Mouse (Mus musculus): ENCODE data around the gene Gm10097.

Gene Gm10097

DNA sequence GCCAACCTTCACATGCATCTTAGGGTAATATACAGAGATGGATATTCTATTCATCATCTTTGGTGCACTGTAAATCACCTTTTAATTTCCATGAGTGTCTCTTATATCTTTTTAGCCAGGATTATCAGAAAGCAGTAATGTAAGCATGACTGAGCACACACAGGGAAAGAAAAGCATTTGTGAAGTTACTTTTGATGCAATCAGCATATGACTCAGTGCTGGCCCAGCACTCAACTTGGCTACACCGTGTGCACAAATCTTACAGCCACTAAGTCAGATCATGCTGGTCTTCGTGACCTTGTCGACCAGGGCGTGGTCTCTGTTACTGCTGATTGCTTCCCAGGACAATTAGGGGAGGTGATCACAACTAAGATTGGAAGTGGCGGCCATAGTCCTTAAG, 16.8 kb downstream of the Gm10097 start:
- no peak for DNase-seq (ENCODE audit: low spot score)

DNA sequence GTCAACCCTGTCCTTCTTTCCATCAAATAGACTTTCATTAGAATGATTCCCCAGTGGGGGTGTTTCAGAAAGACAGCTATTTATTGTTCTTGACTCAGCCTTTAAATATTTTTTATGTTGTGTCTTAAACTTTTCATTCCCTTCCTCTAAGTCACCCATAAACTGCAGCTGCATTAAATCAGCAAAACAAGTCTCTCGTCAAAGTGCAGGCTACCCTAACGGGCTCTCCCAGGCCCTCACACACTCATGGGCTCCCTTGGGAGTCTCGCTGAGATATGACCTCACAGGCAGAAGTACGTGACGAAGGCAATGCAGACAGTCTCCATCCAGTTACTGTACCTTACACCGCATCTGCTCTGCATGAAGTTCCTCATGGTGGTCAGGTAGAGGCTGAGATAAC, 17.3 kb downstream of the Gm10097 start:
- DNase-seq (ENCODE audit: low spot score): no peak

DNA sequence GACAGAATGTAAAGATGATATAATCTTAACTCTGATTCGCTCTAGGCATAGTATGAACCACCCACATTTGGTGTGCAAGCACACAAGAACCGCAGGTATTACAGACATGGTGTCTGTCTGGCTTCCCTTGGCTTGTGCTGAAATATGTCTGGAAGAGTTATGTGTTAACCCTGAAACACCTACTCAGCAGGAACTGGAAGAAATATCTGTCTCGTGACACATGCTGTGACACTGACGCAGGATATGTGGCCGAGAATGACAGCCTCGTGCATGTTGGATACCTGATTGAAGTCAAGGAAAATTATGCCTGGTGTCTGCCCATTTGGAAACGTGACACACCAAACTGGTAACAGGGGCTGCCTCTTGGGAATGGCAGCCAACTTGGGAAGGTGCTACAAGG, 18.3 kb downstream of the Gm10097 start:
- DNase-seq (ENCODE audit: low spot score): no peak

DNA sequence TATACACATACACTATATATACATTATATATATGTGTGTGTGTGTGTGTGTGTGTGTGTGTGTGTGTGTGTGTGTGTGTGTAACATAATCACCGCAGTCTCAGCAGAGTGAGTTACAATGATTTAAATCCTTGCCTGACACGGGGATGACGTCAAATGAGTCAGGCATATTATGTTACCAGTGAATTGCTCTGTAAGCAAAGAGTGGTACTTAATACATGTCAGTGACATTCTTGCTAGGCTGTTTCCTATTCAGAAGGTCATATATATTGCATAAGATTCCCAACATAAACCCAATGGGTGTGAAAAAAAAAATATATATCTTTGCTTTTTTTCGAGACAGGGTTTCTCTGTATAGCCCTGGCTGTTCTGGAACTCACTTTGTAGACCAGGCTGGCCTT, 20.1 kb downstream of the Gm10097 start:
- DNase-seq (ENCODE audit: low spot score): no peak

DNA sequence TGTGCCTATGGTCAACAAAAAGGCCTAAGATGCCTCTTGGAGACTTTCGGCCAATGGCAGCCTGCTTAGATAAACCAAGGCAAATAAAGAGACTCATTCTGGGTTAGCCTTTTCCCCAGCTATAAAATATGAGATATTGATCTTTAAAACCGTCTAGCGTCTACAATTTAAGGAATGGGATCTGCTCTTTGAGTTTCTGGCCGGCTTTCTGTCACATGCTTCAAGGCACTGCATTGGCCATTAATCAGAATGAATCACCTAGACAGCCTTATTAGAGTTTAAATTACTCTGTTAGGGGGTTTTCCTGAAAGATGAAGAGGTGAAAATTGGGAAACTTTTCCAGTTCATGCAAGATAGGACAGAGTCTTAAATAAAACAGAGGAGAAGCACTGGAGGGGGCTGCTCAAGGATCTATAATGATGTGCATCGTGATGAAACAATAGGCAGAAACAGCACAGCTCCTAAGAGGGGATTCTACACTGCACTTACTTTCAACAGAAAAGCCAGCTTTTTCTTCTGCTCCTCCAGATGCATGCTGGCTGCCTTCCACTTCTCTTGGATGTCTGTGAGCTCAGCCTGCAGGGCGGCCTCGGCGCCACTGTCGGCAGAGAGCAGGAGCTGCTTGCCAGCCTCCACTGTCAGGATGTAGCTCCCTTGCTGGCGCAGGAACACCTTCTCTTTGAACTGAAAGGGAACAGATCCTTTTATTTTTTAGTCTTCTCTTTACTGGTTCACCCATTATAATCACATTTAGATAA, 28.2 kb downstream of the Gm10097 start:
- DNase-seq (ENCODE audit: low spot score): no peak

DNA sequence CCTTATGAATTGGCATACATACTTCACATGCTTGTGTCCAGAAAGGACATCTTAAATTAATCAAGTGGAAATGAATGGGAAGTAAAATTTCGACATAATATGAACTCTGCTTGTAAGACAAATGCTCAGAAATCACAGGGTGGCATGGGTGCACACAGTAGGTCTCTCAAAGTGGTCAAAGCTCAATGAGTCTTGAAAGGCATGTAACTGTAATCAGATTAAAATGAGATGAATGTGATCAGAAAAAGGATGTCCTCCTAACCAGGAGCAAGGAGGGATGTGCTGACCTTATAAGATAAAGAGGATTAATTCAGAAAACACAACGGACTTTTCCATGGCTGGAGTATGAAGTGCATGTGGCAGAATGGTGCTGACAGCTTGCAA, 28.8 kb downstream of the Gm10097 start:
- DNase-seq (ENCODE audit: low spot score): no peak

DNA sequence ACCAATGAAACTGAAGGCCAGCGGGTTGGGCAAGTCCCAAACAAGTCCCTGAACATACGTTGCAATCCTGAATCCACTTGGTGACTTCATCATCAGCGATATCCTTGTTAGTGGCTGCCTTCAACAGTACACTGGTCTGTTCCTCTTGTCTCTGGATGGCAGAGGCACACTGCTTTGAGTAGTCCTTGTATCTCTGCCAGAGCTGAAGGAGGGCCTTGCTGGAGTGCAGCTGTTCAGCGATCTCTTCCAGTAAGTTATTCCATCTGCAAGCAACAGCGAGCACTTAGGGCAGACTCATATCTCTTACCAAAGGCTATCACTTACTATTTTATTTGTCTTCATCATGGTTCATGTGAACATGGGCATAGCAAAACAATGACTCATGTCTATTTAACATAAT, 41.8 kb downstream of the Gm10097 start:
- DNase-seq (ENCODE audit: low spot score): no peak

DNA sequence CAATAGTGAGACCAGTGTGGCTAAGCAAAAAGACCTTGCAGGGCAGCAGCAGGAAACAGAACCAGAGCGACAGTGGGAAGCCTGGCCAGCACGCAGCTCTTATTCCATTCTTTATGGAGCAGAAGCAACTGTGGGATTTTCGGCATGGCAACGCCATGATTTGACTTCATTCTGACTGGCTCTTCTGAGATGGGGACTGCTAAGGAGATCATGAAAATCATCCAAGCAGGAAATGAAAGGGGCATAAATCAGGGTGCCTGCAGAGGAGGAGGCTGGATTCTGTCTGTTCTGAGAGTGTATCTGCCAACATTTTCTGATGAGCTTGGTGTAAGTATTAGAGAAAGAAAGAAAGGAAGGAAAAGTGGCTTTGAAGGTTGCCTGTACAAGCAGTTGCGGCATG, 47.2 kb downstream of the Gm10097 start:
- no peak for DNase-seq (ENCODE audit: low spot score)

DNA sequence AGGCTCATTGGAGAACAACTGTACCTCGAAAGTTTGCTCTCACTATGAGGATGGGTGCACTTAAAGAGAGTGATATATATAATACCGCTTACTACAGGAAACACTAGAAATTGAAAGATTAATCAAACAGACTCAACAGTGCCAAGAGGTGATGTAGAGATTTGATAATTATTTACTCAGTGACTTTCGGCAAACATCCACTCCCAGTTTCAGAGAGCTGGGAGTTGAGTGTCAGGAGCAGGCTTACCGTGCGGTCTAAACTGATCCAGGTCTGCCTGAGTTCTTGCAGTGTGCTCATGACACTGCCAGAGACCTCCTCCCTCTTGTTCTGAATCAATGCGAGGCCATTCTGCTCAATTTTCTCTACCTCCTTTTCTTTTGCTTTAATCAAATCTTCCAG, 47.7 kb downstream of the Gm10097 start:
- DNase-seq (ENCODE audit: low spot score): no peak
